Mouse (Mus musculus) forebrain, embryonic 16.5 days (tissue): ENCODE data around the gene Il10rb. TPM values are rescaled to one million over a fixed set of nuclear protein-coding genes. Genes with fewer than 3 reads are reported as not detected.

Experiments
- ATAC-seq: fragments of 200-750 bp; cut with Nextera tagmentation; 2 replicates; pipeline ENCODE4 v1.8.0; 2017; ENCODE audit warnings: mild to moderate bottlenecking, moderate library complexity
- H3K27ac ChIP-seq: fragments of 300-500 bp; sonication (generic); 2 replicates; pipeline ENCODE4 v1.5.1; 2014; ENCODE audit warnings: low read length, control low read depth
- H3K27me3 ChIP-seq: fragments of 300-500 bp; sonication (generic); replicated peaks from 2 replicates; pipeline ENCODE4 v1.6.1; 2014; ENCODE audit warnings: low read length; ENCODE audit not compliant: control insufficient read depth, insufficient read depth
- H3K36me3 ChIP-seq: fragments of 300-500 bp; sonication (generic); 2 replicates; pipeline ENCODE4 v1.6.1; 2014; ENCODE audit not compliant: control insufficient read depth, insufficient read depth
- H3K4me1 ChIP-seq: fragments of 300-500 bp; sonication (generic); replicated peaks from 2 replicates; pipeline ENCODE4 v1.6.1; 2014; ENCODE audit warnings: low read length; ENCODE audit not compliant: control insufficient read depth, insufficient read depth
- H3K4me2 ChIP-seq: fragments of 300-500 bp; sonication (generic); 2 replicates; pipeline ENCODE4 v1.6.1; 2014; ENCODE audit warnings: mild to moderate bottlenecking, low read length, control low read depth
- H3K4me3 ChIP-seq: fragments of 300-500 bp; sonication (generic); replicated peaks from 2 replicates; pipeline ENCODE4 v1.5.1; 2014; ENCODE audit warnings: mild to moderate bottlenecking, low read length, control low read depth
- H3K9ac ChIP-seq: fragments of 300-500 bp; sonication (generic); replicated peaks from 2 replicates; pipeline ENCODE4 v1.6.1; 2014; ENCODE audit warnings: low read depth, low read length, control low read depth
- H3K9me3 ChIP-seq: fragments of 300-500 bp; sonication (generic); 2 replicates; pipeline ENCODE4 v1.6.1; 2016; ENCODE audit warnings: low read length; ENCODE audit not compliant: control insufficient read depth
- WGBS: fragments of 180-500 bp; shearing (Covaris S2); extraction: QIAGEN DNeasy Blood & Tissue Kit; methylation state at CpG from one replicate; pipeline ENCODE4 v1.1.7; 2014; 5-methylcytosine and 5-hydroxymethylcytosine counted together
- polyA plus RNA-seq: library from polyadenylated mRNA; unstranded; fragments of >200 nt; fragmentation: Nextera tagmentation; extraction: Ambion mirVana; gene quantifications from 2 replicates; pipeline ENCODE4 v1.2.1, GENCODE M21; 2015

Il10rb gene
- polyA plus RNA-seq, 1 experiment from 2014 or later = 8.9 TPM

- no peak overlapping the region for H3K4me2 ChIP-seq
- H3K27ac ChIP-seq = no peak overlapping the region
- H3K27me3 ChIP-seq = no peaks in the 10 kb centered on the region
- no peak for ATAC-seq
- H3K4me1 ChIP-seq = no peaks in the 10 kb centered on the region
- H3K9me3 ChIP-seq = no peaks in the 10 kb centered on the region
- H3K9ac ChIP-seq = no peak overlapping the region
- no peaks in the 10 kb centered on the region for H3K36me3 ChIP-seq
- no peak overlapping the region for H3K4me3 ChIP-seq
- 66% methylated on average over 4 of the region's 4 CpGs for WGBS
These were observed 36.5 kb downstream of the Il10rb start for GRCm38 (mm10) chr16:91442446-91442845.

GRCm38 (mm10) chr16:91443211-91443611, 37.2 kb downstream of the Il10rb start:
- Histone ChIP-seq H3K27me3 (no peaks in the 10 kb centered on the region), H3K9ac (no peak overlapping the region), H3K4me2 (no peak overlapping the region), H3K36me3 (no peaks in the 10 kb centered on the region), H3K9me3 (no peaks in the 10 kb centered on the region), H3K27ac (no peak overlapping the region), H3K4me1 (no peaks in the 10 kb centered on the region), H3K4me3 (no peak overlapping the region)
- no peak for ATAC-seq
- 80% methylated on average over 8 of the region's 8 CpGs for WGBS

- Histone ChIP-seq H3K9me3 (no peaks in the 10 kb centered on the region), H3K4me1 (no peaks in the 10 kb centered on the region), H3K4me3 (no peak overlapping the region), H3K4me2 (no peak overlapping the region), H3K9ac (no peak overlapping the region), H3K27me3 (no peaks in the 10 kb centered on the region), H3K36me3 (no peaks in the 10 kb centered on the region), H3K27ac (no peak overlapping the region)
- WGBS = 93% methylated on average over 4 of the region's 4 CpGs
- ATAC-seq = no peak
These were observed 38.9 kb downstream of the Il10rb start for GRCm38 (mm10) chr16:91444847-91445246.

GRCm38 (mm10) chr16:91445566-91445965, 39.6 kb downstream of the Il10rb start:
- Histone ChIP-seq H3K9ac (no peak overlapping the region), H3K27ac (no peak overlapping the region), H3K9me3 (no peaks in the 10 kb centered on the region), H3K36me3 (no peaks in the 10 kb centered on the region), H3K4me3 (no peak overlapping the region), H3K4me2 (no peak overlapping the region), H3K27me3 (no peaks in the 10 kb centered on the region), H3K4me1 (no peaks in the 10 kb centered on the region)
- 91% methylated on average over 5 of the region's 5 CpGs for whole genome bisulfite sequencing
- no peak for ATAC-seq

- Histone ChIP-seq H3K27me3 (no peaks in the 10 kb centered on the region), H3K4me2 (no peak overlapping the region), H3K27ac (no peak overlapping the region), H3K4me3 (no peak overlapping the region), H3K9ac (no peak overlapping the region), H3K36me3 (no peaks in the 10 kb centered on the region), H3K9me3 (no peaks in the 10 kb centered on the region), H3K4me1 (no peaks in the 10 kb centered on the region)
- ATAC-seq = no peak
- 62% methylated on average over 8 of the region's 8 CpGs for WGBS
These were observed 41.0 kb downstream of the Il10rb start for GRCm38 (mm10) chr16:91446778-91447511.

- H3K4me3 ChIP-seq = no peak overlapping the region
- H3K4me1 ChIP-seq = no peaks in the 10 kb centered on the region
- no peaks in the 10 kb centered on the region for H3K36me3 ChIP-seq
- no peak overlapping the region for H3K4me2 ChIP-seq
- H3K27ac ChIP-seq = no peak overlapping the region
- H3K9me3 ChIP-seq = no peaks in the 10 kb centered on the region
- WGBS = 72% methylated on average over 6 of the region's 6 CpGs
- no peak overlapping the region for H3K9ac ChIP-seq
- H3K27me3 ChIP-seq = no peaks in the 10 kb centered on the region
- ATAC-seq = no peak
These were observed 41.5 kb downstream of the Il10rb start for GRCm38 (mm10) chr16:91447512-91447900.

GRCm38 (mm10) chr16:91448088-91448487, 42.1 kb downstream of the Il10rb start:
- Histone ChIP-seq H3K9ac (no peak overlapping the region), H3K27ac (no peak overlapping the region), H3K27me3 (no peaks in the 10 kb centered on the region), H3K9me3 (no peaks in the 10 kb centered on the region), H3K4me3 (no peak overlapping the region), H3K4me2 (no peak overlapping the region), H3K4me1 (no peaks in the 10 kb centered on the region), H3K36me3 (no peaks in the 10 kb centered on the region)
- no peak for ATAC-seq
- 96% methylated on average over 5 of the region's 5 CpGs for WGBS

DNA sequence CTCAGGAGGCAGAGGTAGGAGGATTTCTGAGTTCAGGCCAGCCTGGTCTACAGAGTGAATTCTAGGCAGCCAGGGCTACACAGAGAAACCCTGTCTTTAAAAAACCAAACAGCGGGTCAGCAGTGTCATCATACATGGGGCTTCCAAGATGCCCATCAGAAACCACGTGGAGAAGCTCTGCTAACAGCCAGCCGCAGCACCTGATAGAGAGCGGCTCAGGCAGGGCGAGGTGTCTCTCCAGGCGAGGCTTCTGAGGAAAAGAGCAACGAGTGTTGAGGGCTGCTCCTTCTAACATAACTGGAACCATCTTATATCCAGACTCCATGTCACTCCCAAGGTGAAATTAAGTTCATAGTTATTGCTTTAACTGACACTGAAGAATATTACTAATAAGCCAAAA, 42.9 kb downstream of the Il10rb start:
- Histone ChIP-seq H3K4me2 (no peak overlapping the region), H3K9ac (no peak overlapping the region), H3K27ac (no peak overlapping the region), H3K27me3 (no peaks in the 10 kb centered on the region), H3K4me3 (no peak overlapping the region), H3K9me3 (no peaks in the 10 kb centered on the region), H3K36me3 (no peaks in the 10 kb centered on the region), H3K4me1 (no peaks in the 10 kb centered on the region)
- ATAC-seq = no peak
- WGBS = 85% methylated on average over 7 of the region's 7 CpGs

DNA sequence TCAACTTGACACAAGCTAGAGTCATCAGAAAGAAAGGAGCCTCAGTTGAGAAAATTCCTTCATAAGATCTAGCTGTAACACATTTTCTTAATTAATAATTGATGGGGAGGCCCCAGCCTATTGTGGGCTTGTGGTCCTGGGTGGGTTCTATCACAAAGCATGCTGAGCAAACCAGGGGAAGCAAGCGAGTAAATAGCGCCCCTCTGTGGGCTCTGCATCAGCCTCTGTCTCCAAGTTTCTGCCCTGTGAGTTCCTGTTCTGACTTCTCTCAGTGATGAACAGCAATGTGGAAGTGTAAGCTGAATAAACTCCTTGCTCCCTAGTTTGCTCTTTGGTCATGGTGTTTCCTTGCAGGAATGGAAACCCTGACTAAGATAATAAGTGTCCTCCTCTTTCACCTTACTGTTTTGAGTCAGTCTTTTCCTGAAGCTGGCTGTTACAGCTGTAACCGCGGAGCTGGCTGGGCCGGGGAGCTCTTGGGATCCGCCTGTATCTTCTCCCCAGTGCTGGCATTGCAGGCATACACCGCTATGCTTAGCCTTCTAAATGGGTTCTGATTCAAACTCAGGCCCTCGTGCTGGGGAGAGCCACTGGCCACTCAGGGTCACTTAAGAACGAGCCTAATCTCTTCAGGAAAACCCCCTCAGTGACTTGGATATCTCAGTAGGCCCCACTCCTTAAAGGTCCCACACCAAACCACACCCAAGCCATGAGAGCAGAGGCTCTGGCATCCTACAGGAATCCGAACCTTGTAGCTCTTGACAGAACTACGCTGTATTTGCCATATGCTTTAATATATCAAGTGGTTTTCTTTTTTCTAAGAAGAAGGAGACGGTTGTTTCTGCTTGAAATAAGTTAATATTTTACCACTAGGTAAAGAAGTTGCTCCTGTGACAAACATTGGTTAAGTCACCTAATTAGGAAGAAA, 44.4 kb downstream of the Il10rb start:
- Histone ChIP-seq H3K4me1 (no peaks in the 10 kb centered on the region), H3K9ac (no peak overlapping the region), H3K4me2 (no peak overlapping the region), H3K36me3 (no peaks in the 10 kb centered on the region), H3K4me3 (no peak overlapping the region), H3K27ac (no peak overlapping the region), H3K9me3 (no peaks in the 10 kb centered on the region), H3K27me3 (no peaks in the 10 kb centered on the region)
- ATAC-seq = no peak
- WGBS = 85% methylated on average over 12 of the region's 12 CpGs
